Mouse (Mus musculus) B cell, adult 2 months (primary cell): ENCODE data around the gene Ajm1.
"Not testable (repeated sequence)": the region's sequence is repeated elsewhere in the genome, so short reads cannot be mapped to it uniquely, and the experiment has no call there.

Experiments
- DNase-seq, 2 experiments: peaks; one replicate each; pipeline ENCODE4 v3.0.0; 2022

Ajm1 gene

DNA sequence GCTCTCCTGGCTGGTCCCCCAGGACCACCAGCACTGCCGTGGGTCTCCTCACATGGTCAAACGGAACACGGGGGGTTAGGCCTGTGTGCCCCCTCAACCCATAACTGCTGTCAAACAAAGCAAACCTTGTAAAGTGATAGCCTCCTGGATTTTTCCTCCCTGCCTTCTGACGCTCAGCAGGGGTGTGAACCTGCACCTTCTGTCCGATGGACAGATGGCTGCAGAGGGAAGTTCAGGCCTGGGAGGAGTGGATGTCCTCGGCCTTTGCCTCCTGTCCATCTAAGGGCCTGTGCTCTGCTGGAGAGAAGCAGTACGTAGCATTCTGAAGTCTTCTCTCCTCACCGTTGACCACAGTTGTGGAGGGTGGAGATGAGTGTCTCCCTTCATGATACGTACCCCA is 19.6 kb downstream of the Ajm1 start:
- no peak for DNase-seq

DNA sequence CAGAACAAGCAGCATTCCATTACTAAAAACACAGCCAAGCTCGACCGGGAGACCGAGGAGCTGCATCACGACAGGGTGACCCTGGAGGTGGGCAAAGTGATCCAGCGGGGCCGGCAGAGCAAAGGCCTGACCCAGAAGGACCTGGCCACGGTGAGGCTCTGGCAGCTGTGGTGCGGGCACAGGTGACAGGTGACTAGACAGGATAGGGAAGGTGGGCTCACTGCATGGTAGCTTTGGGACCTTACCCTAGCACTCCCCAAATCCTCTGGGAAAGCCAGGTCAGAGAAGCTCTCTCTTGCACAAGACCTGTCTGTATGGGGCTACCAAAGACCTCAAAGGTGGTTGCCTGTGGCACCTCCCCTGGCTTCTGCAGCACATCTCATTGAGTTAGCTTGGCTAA is 21.0 kb downstream of the Ajm1 start:
- DNase-seq: no peak

DNA sequence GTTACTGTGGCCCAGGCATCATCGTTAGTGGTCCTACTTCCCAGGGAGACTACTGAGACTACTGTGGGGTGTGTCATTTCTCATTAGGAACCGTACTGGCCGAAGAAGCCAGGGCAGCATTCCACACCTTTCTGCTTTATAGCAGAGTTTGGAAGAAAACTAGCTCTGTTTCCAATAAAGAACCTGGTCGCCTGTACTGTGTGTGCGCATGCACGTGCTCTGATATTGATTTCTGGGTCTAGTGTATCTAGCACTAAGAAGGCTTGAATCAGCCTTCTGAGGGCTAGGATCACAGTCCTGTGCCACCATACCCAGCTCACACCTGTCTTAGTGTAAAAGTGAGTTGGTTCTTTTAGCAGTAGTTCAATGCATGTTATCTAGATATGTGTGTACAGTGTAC is 22.8 kb downstream of the Ajm1 start:
- no peak for DNase-seq

DNA sequence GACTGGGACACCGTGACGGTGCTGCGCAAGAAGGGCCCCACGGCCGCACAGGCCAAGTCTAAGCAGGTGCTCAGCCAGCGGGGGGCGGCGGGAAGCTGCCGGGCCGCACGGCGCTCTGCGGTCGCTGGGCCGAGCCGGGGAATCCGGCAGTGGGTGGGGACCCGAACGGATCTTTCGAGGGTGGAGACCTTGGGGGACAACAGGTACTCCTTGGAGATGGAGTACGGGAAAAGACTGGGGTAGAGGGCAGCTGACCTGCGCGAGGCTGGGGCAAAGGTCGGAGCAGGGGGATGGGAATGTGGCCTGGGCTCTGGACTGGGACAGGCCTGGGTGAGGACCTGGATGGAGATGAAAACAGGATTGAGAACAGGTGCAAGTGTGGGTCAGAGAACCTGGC is 23.6 kb downstream of the Ajm1 start:
- DNase-seq: no peak

DNA sequence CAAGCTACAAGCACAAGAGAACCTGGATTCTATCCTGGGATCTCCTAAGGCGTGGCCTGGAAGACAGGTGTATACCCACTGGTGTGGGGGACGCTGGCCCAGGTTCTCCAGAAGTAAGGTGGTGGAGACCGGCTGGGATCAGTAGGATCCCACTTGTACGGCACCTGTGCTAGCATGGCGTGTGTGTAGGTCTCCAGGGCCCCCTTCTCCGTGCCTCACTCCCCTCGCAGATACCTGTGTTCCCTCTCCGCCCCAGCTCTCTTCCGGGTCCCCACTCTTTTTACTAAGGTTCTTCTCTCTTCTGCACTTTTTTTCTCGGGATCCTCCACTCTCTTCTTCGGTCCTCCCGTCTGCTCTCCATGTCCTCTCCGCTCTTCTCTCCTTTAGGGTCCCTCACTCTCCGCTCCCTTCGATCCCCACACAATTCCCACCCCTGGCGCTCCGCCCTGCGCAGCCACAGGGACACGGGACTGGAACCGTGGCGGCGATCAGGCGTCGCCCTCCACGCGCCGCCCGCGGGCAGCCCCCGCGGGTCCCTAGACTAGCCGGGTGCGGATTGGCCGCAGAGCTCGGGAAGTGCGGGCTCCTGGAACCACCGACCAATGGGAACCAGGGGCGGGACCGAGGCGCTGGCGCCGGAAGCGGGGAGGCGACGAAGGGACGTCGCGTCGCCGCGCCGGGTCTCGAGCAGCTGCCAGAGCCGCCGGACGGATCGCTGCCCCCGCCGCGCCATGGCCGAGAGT is 24.2 kb downstream of the Ajm1 start, which contains the start of gene Edf1:
Gene Edf1, plus strand, starts transcription at position 627 of the 743 bp plus-strand sequence.
- peak; percentile 91 for DNase-seq

DNA sequence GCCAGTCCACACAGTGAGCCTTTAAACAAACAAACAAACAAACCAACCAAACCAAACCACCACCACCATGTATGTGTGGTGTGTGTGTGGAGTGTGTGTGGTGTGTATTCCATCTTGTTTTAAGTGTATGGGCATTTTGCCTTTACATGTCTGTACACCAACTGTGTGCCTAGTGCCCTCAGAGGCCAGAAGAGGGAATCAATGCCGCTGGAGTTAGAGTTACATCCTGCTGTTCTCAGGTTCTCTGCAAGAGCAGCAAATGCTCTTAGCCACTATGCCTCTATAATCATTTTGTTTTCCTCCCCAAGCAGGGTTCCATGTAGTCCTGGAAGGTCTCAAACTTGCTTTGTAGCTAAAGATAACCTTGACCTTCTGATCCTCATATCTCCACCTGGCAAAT is 25.3 kb downstream of the Ajm1 start:
- DNase-seq: no peak

DNA sequence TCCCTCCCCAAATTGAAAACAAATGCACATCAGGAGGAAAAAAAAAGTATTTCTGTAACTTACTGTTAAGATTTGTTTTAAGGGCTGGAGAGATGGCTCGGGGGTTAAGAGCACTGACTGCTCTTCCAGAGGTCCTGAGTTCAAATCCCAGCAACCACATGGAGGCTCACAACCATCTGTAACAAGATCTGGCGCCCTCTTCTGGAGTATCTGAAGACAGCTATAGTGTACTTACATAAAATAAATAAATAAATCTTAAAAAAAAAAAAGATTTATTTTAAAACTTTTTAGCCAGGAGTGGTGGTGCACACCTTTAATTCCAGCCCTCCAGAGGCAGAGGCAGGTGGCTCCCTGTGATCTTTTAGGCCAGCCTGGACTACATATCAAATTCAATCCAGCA is 26.1 kb downstream of the Ajm1 start:
- DNase-seq: peak; percentile 24 to 36

DNA sequence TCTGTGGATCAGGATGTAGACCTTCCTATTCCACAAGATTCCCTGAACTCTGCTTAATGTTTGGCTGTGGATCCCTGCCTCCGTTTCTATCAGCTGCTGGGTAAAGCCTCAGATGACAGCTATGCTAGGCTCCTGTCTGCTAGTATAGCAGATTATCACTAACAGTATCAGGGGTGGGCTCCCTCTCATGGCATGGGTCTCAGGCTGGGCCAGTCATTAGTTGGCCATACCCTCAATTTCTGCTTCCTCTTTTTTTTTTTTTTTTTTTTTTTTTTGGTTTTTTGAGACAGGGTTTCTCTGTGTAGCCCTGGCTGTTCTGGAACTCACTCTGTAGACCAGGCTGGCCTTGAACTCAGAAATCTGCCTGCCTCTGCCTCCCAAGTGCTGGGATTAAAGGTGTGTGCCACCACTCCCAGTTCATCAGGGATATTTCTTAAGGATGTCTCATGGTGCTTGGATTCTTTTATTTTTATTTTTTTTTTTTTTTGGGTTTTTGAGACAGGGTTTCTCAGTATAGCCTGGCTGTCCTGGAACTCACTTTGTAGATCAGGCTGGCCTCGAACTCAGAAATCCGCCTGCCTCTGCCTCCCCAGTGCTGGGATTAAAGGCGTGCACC is 28.3 kb downstream of the Ajm1 start:
- DNase-seq: not testable (repeated sequence)

DNA sequence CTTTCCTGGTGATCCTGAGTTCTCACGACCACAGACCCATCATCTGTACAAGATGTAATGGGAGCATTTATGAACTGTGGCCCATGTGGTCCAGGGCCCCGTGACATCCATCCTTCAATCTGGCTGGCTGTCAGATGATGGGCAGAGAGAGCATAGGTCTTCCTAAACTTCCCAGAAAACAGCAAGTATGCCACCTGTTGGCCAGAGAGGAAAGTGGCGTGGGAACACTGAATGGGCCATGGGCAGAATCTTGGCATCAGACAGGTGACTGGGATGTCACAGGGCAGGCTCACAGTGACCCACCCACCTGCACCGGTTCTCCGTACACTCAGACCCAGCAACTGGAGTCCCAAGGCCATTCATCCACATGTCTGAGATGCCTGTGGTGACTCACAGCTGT is 30.4 kb downstream of the Ajm1 start:
- peak; percentile 59 to 63 for DNase-seq

DNA sequence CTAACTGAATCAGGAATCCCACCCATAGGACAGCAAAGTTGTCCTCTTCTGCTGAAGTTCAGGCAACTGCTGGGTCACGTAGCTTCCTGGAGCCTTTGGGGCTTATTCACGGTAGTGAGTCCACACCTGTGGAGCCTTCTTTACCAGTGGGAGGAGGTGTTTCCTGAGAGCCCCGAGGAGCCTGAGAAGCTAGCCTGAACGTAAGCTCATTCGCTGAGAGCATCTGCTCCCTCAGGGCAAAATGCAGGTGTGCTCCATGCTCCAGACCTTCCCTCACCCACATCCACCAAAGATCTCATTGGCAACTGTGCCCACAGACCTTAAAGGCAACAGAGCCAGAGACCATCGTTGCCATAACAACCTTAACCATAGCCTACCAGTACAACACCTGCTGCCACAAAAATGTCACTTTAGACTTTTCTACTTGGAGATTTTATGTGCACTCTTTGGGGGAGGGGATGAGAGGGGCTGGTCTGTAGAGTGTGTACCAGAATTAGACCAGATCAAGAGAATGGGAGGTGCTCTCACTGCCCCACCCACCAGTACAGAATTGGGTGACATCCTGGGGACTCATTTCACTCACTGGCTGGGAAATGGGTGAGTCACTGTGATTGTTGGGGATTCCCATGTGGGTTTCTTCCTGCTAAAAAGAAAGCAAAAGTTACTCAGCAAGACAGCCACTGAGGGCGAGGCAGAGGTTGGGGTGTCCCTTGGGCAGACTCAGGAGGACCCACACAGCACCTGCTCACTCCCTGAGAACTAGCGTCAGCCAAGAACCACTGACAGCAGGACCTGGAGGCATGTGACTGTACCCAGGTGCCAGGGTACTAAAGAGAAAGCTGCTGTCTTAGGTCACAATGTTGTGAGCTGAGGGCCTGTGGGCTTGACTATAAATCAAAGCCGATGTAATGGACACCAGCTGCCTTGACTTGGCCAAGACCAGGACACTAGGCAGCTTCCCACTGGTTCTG is 32.3 kb downstream of the Ajm1 start:
- peak; percentile 62 to 70 for DNase-seq

DNA sequence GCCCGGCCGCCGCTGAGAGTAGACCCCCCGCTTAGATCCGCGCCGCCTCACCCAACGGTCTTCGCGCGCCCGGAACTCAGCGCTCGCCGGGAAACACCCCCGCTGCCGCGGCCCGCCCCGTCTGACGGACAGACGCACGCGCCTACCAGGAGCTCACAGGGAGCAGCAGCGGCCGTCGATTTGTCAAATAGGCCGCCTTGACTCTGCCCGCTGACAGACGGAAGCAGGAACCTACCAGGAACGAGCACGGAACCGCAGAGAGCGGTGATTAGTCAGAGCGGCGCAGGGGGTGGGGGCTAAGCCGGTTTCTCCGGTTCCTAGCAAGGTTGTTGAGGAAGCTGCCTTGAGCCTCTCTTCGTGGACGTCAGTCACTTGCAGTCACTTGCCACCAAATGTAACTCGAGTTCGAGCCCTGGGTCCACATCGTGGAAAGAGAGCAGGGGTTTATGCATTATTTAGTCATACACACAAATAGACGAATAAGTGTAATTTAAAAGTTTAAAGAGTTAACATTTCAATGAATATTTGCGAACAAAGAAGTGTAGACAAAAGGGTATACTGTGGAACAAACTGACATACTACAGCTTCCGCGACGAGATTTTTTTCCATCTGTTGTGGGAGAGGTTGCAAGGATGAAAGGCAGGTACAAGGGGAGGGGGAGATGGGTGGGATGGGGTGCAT is 34.6 kb downstream of the Ajm1 start, which contains the start of gene Traf2:
Gene Traf2, minus strand, starts transcription at position 130 of the 681 bp plus-strand sequence.
- DNase-seq: peak; percentile 96 to 97

DNA sequence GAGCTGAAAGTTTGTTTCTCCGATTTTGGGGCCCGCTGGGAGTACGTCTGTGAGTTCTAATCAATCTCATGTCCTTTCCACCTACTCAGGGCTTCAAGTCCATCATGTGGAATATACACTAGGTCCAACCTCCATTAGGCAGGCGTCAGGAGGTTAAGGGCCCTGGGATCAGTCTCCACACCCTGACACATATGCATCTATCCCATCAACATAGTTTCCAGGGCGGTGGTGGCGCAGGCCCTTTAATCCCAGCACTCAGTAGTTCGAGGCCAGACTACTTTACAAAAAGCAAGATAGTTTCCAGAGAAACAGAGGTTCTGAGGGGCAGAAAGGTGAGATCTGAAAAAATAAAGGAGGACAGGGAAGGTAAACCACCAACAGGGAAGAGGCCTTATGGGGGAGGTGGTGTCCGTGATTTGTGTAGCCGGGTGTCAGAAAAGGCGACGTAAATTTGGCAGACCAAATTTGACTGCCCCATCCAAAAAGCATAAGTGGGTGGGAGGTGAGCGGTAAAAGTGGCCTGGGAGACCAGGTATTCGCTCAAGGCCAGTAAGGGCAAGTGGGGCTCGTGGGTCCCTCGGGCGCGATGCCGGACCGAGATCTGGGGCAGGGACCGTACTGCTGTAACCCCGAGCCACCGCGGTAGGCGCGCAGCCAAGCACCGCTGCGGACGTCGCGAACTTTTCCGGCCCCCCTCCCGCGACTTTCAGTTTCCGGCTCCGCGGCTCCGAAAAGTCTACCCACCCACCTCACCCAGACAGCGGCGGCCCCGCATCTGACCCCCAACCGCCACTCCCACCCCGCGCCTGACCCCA is 35.4 kb downstream of the Ajm1 start:
- DNase-seq: peak in 1 of 2 experiments; percentile 7

DNA sequence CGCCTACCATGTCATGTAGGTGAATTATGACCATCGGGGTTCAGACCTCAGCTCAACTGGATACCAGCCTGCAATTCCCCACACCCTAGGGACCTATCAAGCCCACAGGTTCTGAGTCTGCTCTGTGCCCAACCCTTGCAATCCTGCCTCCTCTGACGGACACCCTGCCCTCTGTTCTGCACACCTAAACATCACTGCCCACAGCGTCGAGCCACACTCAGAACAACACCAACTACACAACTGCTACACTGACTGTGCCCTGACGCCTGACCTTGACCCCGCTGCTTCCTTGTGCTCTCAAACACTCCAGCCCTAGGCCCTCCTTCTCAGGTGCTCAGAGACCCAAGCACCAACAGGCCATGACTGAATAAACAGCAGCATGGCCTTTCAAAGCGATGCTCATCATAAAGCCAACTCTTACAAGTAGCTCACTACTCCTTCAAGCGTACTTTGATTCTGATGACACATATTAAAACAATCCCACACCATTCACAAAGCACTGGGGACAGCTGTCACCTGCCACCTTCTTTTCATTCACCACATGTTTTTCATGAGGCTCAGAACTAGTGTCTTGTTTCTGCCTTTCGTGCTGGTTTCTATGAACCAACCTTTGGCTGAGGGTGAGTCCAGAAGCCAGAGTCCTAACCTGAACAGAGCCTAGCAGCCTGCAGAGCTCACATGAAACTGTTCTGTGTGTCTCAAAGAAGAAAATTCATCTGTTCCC is 39.8 kb downstream of the Ajm1 start:
- DNase-seq: no peak

DNA sequence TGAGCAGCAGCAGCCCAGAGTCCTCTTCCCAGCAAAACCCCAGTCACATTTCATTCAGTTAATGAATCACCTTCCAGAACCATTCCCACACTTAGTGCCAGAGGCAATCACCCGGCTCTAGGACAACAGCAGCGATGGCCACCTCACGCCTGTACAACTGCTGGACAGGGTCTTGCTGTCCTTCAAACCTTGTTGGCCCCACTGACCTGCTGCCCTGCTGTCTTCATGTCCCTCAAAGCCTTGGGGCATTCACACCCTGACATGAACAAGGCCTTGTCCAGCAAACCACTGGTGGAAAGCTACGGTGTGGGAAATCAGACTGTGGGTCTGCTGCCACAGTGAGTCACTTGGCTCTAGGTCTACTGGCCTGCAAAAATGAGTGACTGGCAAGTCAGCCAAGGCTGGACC is 41.0 kb downstream of the Ajm1 start:
- no peak for DNase-seq

DNA sequence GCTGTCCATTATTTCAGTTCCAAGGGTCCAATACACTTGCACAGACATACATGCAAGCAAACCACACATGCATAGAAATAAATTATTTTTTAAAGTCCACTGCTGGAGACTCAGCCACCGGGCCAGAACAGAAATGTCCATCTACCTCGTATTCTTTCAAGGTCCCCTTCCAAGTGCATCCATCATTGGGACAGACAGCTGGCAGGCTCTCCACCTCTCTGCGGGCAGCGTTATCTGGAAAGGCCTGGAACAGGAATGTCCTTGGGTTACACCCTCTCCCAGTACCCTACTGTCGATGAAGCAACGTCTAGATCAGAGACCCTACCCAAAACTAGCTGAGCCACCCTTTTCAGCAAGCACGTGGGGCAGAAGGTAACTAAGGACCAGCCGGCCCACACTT is 45.0 kb downstream of the Ajm1 start:
- no peak for DNase-seq

DNA sequence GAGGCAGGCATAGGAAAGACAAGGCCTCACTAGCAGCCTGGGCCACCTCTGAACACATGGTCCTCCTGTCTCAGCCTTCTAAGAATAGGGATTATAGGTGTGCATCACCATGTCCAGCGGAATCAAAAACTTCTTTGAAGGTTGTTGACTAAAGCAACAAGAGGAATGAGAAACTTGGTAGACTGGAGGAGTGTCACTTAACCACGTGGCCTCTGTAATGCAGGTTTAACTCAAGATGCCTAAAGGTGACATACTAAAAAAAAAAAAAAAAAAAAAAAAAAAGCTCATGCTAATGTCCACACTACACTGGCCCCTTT is 46.7 kb downstream of the Ajm1 start:
- DNase-seq: no peak

DNA sequence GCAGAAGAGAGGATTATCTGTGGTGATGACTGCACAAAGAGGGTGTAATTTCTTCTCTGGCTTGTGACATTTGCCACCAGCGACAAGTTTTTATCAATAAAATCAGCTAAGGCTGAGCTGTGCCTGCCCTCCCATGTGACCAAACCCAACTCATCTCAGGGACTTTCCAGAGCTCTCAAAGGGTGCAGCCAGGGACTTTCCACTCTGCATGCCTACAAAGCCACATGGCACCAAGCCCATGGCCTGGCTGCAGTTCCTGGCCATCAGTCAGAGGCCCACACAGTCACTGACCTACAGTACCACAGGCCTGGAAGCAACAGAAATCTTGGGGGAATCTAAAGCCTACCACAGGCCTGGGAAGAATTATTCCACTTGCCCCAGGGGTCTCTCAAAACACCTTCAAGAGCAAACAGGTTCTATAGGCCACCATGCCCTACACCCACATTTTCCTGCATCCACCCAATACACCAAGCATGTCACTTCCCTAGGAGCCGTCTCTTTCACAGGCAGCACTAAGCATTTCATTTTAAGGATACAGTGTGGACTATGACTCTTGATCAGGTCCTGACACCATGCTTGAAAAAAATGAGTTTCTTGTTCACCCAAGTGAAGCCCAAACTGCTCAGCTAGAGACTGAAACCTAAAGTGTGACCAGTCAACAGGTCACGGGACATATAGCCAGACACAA is 47.2 kb downstream of the Ajm1 start:
- peak; percentile 78 to 81 for DNase-seq

DNA sequence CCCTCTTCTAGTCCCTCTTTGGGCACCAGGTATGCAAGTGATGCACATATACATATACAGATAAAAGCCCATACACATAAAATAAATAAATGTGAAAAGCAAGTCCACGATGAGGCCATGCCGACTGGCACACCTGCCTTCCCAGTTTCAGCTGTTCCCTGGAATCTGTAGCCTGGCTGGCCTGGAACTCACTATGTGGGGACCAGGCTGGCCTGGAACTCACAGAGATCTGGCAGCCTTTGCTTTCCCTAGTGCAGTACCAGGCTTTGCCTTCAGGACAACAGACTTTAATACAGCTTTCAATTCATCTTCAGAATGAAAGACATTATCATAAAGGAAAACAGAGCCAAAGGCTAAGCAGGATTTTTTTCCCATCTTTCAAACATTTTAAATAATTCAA is 47.9 kb downstream of the Ajm1 start:
- peak; percentile 17 to 23 for DNase-seq

DNA sequence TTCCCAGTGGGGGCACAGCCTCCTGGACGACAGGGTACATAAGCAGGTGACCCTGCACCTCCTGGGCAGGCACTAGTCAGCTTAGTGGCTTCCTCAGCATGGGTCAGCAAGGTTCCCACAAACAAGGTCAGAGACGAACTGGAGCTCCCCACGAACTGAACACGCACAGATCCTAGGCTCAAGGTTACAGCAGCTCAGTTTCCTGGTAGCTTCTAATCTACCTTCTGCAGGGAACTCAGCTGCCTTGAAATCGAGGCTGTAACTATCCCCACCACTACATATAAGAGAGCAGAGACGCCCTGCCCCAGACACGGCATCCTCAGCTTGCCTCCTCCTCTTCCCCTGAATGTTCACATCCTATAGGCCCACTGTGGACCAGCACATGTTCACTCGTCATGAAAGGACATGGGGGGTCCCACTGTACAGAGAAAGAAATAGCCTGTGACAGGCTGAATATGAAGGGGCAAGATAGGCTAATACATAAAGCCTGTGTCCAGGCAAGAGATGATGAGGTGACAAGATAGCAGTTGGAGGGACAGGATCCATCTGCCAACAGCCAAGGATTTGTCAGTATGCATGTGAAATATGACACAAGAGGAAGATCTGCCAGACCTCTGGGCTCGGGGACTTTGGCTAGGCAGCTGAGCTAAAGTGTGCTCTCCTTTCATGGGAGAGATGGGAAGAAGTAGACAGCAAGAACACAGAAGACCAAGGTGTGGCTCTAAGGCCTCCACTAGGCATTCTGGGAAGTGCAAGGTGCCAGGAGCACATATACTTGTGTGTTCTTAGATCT is 54.9 kb downstream of the Ajm1 start:
- DNase-seq: no peak
